Mouse (Mus musculus): ENCODE measurements at regions not wholly inside any gene's neighbourhood (a gene's known extent, or its start where the extent isn't known, plus 50 kb on each side); places are given as distances from the start of the nearest gene placed in this dataset.
"Not testable (repeated sequence)": the region's sequence is repeated elsewhere in the genome, so short reads cannot be mapped to it uniquely, and the experiment has no call there.

DNA sequence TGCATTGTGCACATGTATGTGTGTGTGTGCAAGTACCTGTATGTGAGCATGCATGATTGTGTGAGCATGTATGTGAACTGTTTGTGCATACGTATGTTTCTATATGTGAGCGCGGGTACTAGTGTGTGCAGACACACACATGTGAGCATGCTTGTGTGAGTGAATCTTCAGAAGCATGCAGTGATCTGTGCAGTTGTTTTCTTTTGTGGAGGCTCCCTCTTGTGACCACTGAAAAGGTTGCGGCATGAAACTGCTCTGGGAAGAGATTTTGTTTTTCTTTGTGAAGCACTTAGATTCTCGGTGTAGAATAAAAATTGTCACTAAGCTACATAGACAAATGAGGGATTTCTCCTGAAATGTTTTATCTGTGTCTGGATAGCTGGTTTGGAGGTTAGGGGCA lies 189.2 kb upstream of the Rapgef5 start:
- H3K27me3 ChIP-seq (replicated peaks); H3K9ac ChIP-seq; H3K27ac ChIP-seq; H3K9me3 ChIP-seq; H3K4me1 ChIP-seq; H3K4me2 ChIP-seq (replicated peaks); H3K4me3 ChIP-seq; H3K36me3 ChIP-seq: not testable (repeated sequence)
- WGBS, result 58% methylated on average over 5 of the region's 5 CpGs
- ATAC-seq (ENCODE audit: low FRiP score, low read depth), result 0 out of 2 replicates have a peak, but pooled peaks have one; percentile 63

DNA sequence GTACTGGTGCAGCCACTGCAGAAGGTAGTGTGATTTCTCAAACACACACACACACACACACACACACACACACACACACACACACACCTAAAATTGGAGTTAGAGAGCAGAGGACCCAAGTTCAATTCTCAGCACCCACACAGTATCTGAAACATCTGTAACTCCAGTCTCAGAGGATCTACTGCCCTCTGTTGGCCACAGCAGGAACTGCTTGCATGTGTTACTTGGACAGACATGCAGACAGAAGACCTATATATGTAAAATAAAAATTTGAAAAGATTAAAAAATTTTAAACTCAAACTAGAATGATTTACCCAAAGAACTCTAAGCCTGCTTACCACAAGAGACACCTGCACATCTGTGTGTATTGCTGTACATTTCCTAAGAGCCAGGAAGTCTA lies 185.9 kb upstream of the Rapgef5 start:
- H3K27ac ChIP-seq, result no peak overlapping the region
- H3K36me3 ChIP-seq, result no peaks in the 10 kb centered on the region
- no peak overlapping the region for H3K4me2 ChIP-seq (replicated peaks)
- no peaks in the 10 kb centered on the region for H3K4me1 ChIP-seq
- H3K9me3 ChIP-seq, result no peaks in the 10 kb centered on the region
- ATAC-seq (ENCODE audit: low FRiP score, low read depth), result no peak
- no peak overlapping the region for H3K4me3 ChIP-seq
- H3K27me3 ChIP-seq (replicated peaks), result no peaks in the 10 kb centered on the region
- H3K9ac ChIP-seq, result no peak overlapping the region

DNA sequence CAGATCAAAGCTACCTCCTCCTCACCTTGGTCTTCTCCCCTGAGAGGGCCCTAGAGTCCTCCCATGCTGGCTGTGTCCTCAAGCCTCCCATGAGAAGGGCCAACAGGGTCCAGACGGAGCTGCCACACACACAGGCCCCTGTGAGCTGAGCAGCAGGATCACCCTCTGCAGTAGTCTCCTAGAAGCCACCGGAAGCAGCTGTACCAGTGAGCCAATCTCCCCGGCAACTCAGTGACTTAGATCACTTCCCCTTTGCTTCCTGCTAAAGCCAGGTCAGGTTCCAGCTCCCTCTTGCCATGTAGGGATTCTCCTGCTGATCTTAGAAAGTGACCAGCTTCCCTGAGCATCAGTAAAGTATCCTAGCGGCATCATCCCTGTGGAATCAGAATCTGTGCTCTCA lies 179.4 kb upstream of the Rapgef5 start:
- Histone ChIP-seq H3K9me3 (no peaks in the 10 kb centered on the region), H3K27me3 (replicated peaks) (no peaks in the 10 kb centered on the region), H3K4me3 (no peak overlapping the region), H3K9ac (no peak overlapping the region), H3K4me2 (replicated peaks) (no peak overlapping the region), H3K4me1 (peaks cover 7% of the 10 kb centered on the region; the same call in 1 of the 2 replicates), H3K27ac (no peak overlapping the region), H3K36me3 (no peaks in the 10 kb centered on the region)
- ATAC-seq (ENCODE audit: low FRiP score, low read depth), result no peak
- 70% methylated on average over 4 of the region's 4 CpGs for WGBS

DNA sequence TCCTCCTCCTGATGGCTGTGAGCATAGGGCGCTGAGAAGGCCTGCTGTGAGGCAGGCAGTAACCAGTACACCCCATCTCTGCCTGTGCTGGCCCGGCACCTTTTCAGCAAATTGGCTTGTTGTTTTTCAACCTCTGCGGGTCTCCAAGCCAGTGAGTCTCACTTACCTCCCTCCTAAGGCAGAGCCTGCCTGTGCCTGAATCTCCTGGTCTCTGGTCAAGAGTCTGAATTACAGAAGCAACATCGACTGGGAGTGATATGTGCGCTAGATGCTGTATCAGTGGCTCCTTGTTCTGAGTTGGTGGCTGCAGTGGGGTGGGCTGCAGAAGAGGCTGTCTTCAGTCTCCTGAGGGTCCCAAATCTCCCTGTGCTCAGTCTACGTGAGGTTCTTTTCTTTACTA lies 174.0 kb upstream of the Rapgef5 start:
- Histone ChIP-seq H3K27me3 (replicated peaks) (no peaks in the 10 kb centered on the region), H3K4me2 (replicated peaks) (no peak overlapping the region), H3K4me3 (no peak overlapping the region), H3K9me3 (no peaks in the 10 kb centered on the region), H3K4me1 (peaks cover 41% of the 10 kb centered on the region), H3K36me3 (no peaks in the 10 kb centered on the region), H3K27ac (no peak overlapping the region), H3K9ac (no peak overlapping the region)
- no peak for ATAC-seq (ENCODE audit: low FRiP score, low read depth)
- 25% methylated on average over 6 of the region's 6 CpGs for WGBS

DNA sequence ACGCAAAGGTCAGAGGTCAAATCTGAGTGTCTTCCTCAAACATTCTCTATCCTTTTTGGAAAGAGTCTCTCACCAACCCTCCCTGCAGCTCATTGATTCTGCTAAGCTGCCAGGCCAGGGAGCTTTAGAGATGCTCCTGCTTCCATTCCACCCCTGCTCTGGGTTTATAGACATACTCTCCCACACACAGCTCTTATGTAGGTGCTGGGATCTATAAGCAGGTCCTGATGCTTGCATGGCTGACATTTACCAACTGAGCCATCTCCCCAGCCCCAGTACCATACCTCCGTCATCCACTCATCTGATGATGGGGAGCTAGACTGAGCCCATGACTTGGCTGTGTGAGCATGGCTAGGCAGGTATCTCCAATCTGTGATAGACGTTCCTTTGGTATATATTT lies 173.2 kb upstream of the Rapgef5 start:
- H3K27me3 ChIP-seq (replicated peaks), result no peaks in the 10 kb centered on the region
- ATAC-seq (ENCODE audit: low FRiP score, low read depth), result no peak
- H3K9me3 ChIP-seq, result no peaks in the 10 kb centered on the region
- H3K9ac ChIP-seq, result no peak overlapping the region
- no peak overlapping the region for H3K4me3 ChIP-seq
- H3K36me3 ChIP-seq, result no peaks in the 10 kb centered on the region
- H3K27ac ChIP-seq, result no peak overlapping the region
- peaks cover 41% of the 10 kb centered on the region for H3K4me1 ChIP-seq
- no peak overlapping the region for H3K4me2 ChIP-seq (replicated peaks)
- 87% methylated on average over 3 of the region's 3 CpGs for WGBS

DNA sequence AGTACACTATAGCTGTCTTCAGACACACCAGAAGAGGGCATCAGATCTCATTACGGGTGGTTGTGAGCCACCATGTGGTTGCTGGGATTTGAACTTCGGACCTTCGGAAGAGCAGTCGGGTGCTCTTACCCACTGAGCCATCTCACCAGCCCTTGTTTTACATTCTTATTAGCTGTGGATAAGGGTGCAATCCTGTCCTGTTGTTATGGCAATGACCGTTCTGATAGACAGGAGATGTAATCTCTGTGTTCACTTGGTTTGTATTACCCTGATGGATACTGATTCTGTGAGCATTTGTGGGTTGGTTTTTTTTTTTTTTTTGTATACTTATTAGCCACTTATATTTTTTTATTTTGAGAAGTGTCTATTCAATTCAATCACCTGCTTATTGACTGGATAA lies 172.7 kb upstream of the Rapgef5 start:
- not testable (repeated sequence) for ATAC-seq (ENCODE audit: low FRiP score, low read depth); H3K9ac ChIP-seq; H3K4me3 ChIP-seq; H3K9me3 ChIP-seq; H3K4me2 ChIP-seq (replicated peaks); H3K27me3 ChIP-seq (replicated peaks); H3K36me3 ChIP-seq; H3K27ac ChIP-seq
- H3K4me1 ChIP-seq, result peaks cover 41% of the 10 kb centered on the region
- WGBS, result 81% methylated on average over 5 of the region's 5 CpGs

DNA sequence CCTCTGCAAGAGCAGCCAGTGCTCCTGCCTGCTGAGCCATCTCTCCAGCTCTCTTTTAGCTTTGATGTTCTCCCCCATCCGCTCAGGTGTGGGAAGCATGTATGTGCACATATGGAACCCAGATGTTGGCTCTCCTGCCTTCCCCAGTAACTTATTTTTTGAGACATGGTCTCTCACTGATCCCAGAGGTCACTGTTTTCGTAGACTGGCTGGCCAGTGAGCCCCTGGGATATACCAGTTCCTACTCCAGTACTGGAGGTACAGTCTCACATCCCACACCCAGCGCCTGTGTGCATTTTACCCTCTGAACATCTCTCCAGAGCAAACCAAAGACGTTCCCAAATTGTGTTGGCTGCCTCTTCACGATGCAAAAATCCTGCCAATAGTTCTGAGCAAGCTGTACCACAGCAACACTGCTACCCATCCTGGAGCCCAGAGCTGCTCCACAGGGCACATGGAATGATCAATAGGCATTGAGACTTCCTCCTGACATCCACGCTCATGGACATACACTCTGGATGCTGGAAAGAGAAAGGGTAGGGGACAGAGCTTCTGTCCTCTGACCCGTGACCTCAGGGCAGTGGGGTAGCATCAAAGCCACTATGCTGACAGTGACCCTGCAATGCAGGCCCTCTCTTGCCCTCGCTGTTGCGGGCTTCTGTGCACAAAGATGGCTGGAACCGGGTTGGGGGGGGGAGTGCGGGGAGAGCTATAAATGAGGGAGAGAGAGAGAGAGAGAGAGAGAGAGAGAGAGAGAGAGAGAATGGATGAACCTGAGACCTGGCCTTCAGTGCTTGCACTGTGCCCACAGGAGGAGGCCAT lies 171.8 kb upstream of the Rapgef5 start:
- Histone ChIP-seq H3K4me2 (replicated peaks) (peak overlapping the region; percentile 56), H3K9ac (peak overlapping the region; percentile 30; the same call in 1 of the 2 replicates), H3K36me3 (no peaks in the 10 kb centered on the region), H3K9me3 (no peaks in the 10 kb centered on the region), H3K4me3 (no peak overlapping the region), H3K4me1 (peaks cover 41% of the 10 kb centered on the region), H3K27ac (peak overlapping the region; percentile 77), H3K27me3 (replicated peaks) (no peaks in the 10 kb centered on the region)
- peak; percentile 72 for ATAC-seq (ENCODE audit: low FRiP score, low read depth)
- 23% methylated on average over 11 of the region's 11 CpGs for WGBS

DNA sequence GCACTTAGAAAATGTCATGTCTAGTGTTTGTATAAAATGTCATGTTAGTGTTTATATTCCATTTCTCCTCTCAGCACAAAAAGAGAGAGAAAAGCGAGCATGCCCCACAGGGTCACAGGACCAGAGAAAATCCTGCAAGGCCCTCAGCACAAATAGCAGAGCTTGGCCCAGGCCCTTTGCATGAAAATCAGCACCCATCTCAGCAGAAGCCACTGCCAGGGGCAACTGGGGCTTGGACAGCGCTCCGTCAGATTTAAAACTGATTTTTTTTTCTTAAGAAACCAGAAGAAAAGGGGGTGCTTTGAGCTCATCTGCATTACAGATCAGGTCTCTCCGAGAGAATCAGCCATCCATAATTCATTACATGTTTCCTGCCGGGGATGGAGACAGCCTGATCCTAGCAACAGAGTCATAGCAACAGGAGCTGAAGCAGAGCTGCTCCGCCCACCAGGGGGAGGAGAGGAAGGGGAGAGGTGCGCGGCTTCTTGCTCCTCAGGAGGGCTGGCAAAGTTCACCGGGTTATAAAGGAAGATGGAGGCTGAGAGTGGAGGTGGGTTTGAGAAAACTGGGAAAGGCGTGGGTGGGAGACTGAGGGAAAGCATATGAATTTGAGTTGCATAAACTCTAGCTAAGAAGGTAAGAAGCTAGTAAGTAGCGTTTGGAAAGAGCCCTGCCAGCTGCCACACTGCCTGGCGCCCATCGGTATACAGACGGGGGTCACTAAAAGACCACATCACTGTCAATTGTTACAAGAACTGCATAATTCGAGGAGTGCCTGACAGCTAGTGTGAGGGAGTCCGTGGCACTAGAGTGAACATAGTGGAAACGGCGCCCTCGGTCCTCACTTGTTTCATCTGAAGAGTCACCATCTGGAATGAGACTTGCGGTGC lies 170.9 kb upstream of the Rapgef5 start:
- Histone ChIP-seq H3K27me3 (replicated peaks) (no peaks in the 10 kb centered on the region), H3K4me1 (peaks cover 41% of the 10 kb centered on the region)
- WGBS, result 12% methylated on average over 20 of the region's 20 CpGs

DNA sequence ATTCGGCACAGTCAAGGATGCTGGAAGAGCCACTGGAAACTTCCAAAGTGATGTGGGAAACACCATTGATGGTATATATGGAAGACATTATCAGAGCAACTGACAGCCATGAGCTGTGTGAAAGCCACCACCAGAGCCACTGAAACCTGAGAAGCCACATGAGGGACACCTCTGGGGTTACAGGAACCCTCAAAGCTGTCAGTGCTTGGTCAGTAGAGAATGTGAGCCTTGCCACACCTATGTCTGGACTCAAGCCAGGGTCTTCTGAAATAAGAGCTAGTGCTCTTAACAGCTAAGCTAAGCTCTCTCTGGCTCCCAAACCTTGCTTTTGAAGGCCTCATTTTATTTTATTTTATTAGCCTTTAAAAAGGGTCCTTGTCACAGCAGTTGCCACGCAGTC lies 170.2 kb upstream of the Rapgef5 start:
- Histone ChIP-seq H3K27me3 (replicated peaks) (no peaks in the 10 kb centered on the region), H3K4me3 (no peak overlapping the region), H3K9ac (no peak overlapping the region), H3K9me3 (no peaks in the 10 kb centered on the region), H3K4me1 (peaks cover 38% of the 10 kb centered on the region), H3K36me3 (no peaks in the 10 kb centered on the region), H3K27ac (no peak overlapping the region), H3K4me2 (replicated peaks) (peak overlapping the region; percentile 56; the same call in 1 of the 2 replicates)
- 80% methylated on average over 2 of the region's 2 CpGs for WGBS
- ATAC-seq (ENCODE audit: low FRiP score, low read depth), result peak; percentile 6; the same call in 1 of the 2 replicates

More for the DNA sequence above, 170.9 kb upstream of the Rapgef5 start:
- Histone ChIP-seq H3K4me3 (no peak overlapping the region), H3K9me3 (no peaks in the 10 kb centered on the region), H3K27ac (peak overlapping the region; percentile 77), H3K36me3 (no peaks in the 10 kb centered on the region), H3K4me2 (replicated peaks) (peak overlapping the region; percentile 56), H3K9ac (peak overlapping the region; percentile 30; the same call in 1 of the 2 replicates)
- ATAC-seq (ENCODE audit: low FRiP score, low read depth), result peak; percentile 92

DNA sequence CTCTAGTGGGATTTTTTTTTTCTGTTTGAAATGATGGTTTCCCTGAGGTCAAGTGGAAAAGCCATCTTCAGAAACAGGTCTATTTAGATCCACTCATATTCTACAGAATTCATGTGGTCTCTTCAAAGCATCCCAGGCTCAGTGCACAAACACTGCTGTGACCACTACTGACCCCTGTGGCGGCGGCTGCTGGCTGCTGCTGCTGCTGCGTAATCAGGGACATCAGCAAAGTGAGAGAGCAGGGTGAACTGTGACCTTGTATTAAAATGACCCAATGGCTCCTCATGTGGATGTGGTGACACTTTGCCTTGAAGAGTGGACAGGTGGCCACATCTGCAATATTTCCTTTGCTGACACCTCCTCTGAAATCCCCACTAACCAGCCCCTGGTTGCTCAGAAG lies 169.1 kb upstream of the Rapgef5 start:
- Histone ChIP-seq H3K9me3 (no peaks in the 10 kb centered on the region), H3K4me3 (no peak overlapping the region), H3K9ac (no peak overlapping the region), H3K36me3 (no peaks in the 10 kb centered on the region), H3K4me2 (replicated peaks) (no peak overlapping the region), H3K27me3 (replicated peaks) (no peaks in the 10 kb centered on the region), H3K4me1 (peaks cover 36% of the 10 kb centered on the region), H3K27ac (no peak overlapping the region)
- WGBS, result 43% methylated on average over 3 of the region's 3 CpGs
- no peak for ATAC-seq (ENCODE audit: low FRiP score, low read depth)

DNA sequence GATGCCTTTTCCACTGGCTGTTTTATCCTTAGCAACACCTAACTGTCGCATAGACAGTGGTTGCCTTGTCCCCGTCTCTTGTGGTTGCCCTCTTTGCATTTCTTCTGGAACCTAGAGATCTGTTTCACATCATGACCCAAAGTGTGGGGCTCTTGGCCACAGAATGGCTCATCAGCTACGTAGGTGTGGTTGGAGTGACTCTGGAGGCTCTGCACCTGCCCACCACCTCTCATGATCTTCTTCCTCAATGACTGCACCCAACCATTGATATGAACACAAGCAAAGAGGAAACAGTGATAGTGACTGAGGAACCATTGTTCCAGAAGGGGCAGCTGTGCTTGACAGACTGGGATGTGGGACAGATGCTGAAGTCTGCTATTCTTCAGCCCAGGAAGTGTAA lies 167.8 kb upstream of the Rapgef5 start:
- no peak for ATAC-seq (ENCODE audit: low FRiP score, low read depth)
- Histone ChIP-seq H3K4me2 (replicated peaks) (no peak overlapping the region), H3K9ac (no peak overlapping the region), H3K4me1 (peaks cover 38% of the 10 kb centered on the region), H3K27me3 (replicated peaks) (no peaks in the 10 kb centered on the region), H3K36me3 (no peaks in the 10 kb centered on the region), H3K4me3 (no peak overlapping the region), H3K9me3 (no peaks in the 10 kb centered on the region), H3K27ac (no peak overlapping the region)
- 93% methylated on average over 3 of the region's 3 CpGs for WGBS

DNA sequence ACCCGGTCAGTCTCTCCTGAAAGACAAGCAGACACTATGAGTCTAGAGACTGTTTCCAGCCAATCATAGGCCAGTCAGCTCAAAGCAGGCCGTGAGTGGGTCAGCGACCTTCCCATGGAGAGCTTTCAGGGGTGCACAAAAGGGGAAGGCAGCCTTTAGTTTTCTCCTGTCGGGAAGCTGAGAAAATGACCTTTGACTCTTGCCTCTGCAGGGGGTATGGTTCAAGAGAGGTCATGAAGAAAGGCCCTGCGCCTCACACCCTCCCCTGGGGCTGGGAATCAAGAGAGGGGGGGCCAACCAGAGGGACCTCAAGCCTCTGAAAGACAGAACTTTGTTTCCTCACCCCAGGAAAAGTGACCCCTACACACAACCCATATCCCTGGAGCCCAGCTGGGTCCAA lies 164.4 kb upstream of the Rapgef5 start:
- Histone ChIP-seq H3K36me3 (no peaks in the 10 kb centered on the region), H3K27ac (no peak overlapping the region), H3K4me2 (replicated peaks) (no peak overlapping the region), H3K4me1 (peaks cover 10% of the 10 kb centered on the region), H3K9me3 (no peaks in the 10 kb centered on the region), H3K4me3 (no peak overlapping the region), H3K27me3 (replicated peaks) (no peaks in the 10 kb centered on the region), H3K9ac (no peak overlapping the region)
- no peak for ATAC-seq (ENCODE audit: low FRiP score, low read depth)
- WGBS, result 2% methylated on average over 5 of the region's 5 CpGs
